Mouse (Mus musculus): Measurements from ENCODE around the gene Itga1. TPM values are rescaled to one million over a fixed set of nuclear protein-coding genes. Genes with fewer than 3 reads are reported as not detected.

Gene Itga1
- total RNA-seq, 2 experiments from 2014 or later: 8.8 to 9.3 TPM

- DNase-seq: no peak
- intact Hi-C loops (cut with DNase I): no loop called here
These were observed 1.2 kb downstream of the Itga1 start for GRCm38 (mm10) chr13:115100381-115101177.

DNA sequence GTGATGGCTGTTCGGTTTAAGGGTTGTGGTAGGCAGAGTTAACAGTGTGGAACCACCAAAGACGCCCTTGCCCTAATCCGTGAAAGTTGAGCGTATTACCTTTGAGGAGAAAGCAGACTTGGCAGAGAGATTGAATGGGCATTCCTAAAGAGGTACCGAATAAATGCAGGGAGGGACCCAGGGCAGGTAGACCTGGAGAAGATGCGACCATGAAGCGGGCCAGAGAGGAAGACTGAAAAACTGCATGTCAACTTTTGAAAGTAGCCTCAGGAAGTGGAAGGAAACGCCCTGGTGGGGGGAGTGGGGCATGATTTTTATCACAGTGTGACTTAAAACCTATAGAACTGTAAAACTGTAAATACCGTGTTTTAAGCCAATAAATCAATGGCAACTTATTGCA, 2.4 kb downstream of the Itga1 start:
- intact Hi-C loops (cut with DNase I): loop anchor here (5.0 to 10.0 kb wide), 2 partner anchors 118 to 265 kb away; no protein-coding TSS in a partner anchor
- no peak for DNase-seq

GRCm38 (mm10) chr13:115098227-115098626, 3.5 kb downstream of the Itga1 start:
- intact Hi-C loops (cut with DNase I): loop anchor here (5.0 to 10.0 kb wide), 2 partner anchors 119 to 263 kb away; no protein-coding TSS in a partner anchor
- no peak for DNase-seq

DNA sequence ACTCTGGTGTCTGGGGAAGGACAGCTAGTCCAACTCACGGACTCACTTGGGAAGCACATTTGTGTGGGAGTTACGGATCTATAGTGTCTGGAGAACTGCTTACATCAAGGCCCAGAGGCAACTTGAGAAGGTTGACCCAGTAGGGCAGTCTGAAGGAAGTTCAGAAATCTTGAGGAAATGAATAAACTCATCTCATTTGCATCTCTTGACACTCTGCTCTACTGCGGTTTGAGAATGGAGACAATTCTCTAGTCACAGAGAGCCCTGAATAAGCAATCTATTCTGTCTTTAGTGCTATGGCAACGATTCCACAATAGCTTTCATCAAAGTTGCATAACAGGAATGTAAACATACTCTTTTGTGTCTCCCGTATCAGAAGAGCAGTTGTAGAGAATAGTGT, 4.8 kb downstream of the Itga1 start:
- intact Hi-C loops (cut with DNase I): loop anchor here (5.0 to 10.0 kb wide), 2 partner anchors 120 to 262 kb away; no protein-coding TSS in a partner anchor
- no peak for DNase-seq

DNA sequence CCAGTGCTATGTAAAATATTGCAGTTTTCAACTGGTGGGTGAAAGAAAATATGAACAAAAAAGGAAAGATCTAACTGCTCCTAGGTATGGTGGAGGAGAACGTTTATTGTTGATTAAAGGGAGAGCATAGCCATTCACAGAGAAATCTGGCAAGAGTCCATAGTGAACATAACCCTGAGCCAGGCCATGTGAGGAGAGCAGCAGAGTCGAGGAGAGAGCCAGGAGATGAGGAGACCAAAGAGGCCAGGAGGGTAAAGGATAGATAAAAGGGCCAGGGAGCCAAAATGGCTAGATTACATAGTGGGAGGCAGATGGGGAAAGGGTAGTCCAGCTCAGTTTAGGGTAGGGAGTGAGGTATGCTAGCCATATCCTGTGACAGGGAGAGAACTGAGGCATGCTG, 5.5 kb downstream of the Itga1 start:
- DNase-seq: no peak
- intact Hi-C loops (cut with DNase I): loop anchor here (5.0 to 10.0 kb wide), 2 partner anchors 121 to 261 kb away; no protein-coding TSS in a partner anchor

DNA sequence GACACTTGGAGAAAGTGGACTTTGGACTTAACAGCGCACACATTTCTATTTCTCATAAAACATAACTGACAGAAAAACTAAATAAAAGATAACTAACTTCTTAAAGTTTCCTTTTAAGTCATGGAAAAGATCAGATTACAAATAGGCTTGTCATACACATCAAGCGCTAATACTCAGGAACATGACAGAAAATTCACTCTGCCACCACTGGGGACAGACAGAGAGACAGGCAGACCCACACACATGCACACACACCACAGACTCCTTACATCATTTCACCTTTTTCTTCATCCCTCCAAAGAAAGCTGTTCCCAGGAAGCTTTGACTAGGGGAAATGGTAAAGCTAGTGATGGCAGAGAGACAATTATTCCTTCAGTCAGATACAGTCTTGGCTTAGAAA, 6.4 kb downstream of the Itga1 start:
- no peak for DNase-seq
- intact Hi-C loops (cut with DNase I): loop anchor here (5.0 to 10.0 kb wide), 2 partner anchors 122 to 261 kb away; no protein-coding TSS in a partner anchor

- intact Hi-C loops (cut with DNase I): loop anchor here (10.0 kb wide), 1 partner anchor 257 kb away; no protein-coding TSS in a partner anchor
- no peak for DNase-seq
These were observed 10.3 kb downstream of the Itga1 start for GRCm38 (mm10) chr13:115091511-115091910.

DNA sequence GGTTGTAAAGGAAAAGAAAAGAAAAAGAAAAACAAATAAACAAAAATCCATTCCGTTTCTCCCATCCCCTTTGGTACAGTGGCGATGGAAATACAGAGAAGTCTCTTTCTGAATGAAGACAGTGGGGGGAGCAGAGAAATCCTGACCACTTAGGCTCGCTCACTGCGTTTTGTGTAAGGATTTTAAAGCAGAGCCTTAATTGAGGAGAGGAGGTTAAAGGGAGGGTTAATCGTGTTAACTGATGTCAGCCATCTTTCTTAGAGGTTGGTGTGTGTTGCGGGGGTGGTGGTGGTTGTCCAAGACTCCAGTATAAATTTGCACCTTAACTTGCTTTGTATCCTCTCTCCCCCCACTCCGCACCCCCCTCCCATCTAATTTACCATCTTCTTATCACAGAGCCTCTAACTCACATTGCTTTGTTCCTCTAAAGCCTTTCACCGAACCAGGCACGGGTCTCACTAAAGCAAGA, 10.8 kb downstream of the Itga1 start:
- DNase-seq: no peak
- intact Hi-C loops (cut with DNase I): loop anchor here (10.0 kb wide), 1 partner anchor 256 kb away; no protein-coding TSS in a partner anchor

DNA sequence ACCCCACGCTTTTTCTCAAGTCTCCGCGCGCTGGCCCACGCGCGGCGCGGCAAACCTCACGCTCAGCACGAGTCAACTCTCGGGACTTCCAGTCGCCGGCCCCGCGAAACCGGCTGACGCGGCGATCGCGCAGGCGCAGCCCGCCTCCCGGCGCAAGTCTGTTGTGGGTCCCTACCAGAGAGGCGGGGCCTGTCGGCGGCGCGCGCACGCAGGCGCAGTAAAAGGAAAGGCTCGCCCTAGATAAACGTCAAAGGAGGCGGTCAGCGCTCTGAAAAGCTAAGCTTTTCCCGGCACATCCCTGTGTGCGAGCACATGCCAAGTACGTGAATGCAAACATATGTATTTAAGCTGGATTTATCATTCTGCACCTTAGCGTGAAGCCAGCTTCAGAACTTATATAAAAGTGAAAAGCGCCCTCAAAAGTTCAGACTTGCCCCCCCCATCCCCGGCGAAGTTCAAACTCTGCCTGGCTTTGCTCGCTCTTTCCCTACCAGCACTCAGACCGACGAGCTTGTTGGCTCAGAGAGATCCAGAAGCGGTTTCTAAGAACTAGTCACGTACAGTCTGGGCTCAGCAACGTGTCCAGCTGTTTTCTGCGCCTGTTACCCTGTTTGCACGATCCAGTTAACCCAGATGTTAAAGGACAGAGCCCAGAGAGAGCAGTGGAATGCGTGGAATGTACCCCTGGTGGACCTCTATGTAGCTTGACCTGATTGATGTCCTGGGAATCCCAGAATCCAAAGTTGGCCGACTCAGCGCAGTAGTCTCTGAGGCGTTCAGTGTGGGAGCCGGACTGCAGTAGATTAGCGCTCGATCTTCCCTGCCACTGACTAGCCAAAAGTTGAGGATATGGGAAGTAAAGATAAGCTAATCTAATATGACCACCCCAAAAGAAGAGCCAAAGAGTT, 11.4 kb downstream of the Itga1 start, which contains the start of gene Pelo:
Gene Pelo (minus strand): TSS at position 118 of the 908 bp plus-strand sequence.
- DNase-seq: peak; percentile 92 to 95
- intact Hi-C loops (cut with DNase I): loop anchor here (10.0 kb wide), 1 partner anchor 256 kb away; no protein-coding TSS in a partner anchor

GRCm38 (mm10) chr13:115089395-115090025, 12.3 kb downstream of the Itga1 start:
- DNase-seq: peak; percentile 17 to 30
- intact Hi-C loops (cut with DNase I): loop anchor here (10.0 kb wide), 1 partner anchor 255 kb away; no protein-coding TSS in a partner anchor

DNA sequence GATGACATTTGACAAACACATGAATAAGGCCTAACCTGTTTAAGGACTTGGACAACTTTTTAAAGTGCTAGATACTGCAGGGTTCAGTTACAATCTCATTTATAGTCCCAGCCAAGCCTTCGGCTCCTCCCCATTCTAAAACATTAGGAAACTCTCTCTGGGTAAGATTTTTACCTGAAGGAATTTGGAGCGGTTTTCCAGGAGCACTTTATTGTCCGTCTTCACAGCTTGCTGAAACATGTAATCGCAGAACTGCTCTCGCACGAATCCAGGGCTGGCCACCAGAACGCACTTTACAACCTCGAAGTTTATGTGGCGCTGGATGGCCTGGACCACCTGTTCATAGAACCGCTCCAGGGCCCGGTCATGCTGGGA, 12.8 kb downstream of the Itga1 start:
- intact Hi-C loops (cut with DNase I): no loop called here

DNA sequence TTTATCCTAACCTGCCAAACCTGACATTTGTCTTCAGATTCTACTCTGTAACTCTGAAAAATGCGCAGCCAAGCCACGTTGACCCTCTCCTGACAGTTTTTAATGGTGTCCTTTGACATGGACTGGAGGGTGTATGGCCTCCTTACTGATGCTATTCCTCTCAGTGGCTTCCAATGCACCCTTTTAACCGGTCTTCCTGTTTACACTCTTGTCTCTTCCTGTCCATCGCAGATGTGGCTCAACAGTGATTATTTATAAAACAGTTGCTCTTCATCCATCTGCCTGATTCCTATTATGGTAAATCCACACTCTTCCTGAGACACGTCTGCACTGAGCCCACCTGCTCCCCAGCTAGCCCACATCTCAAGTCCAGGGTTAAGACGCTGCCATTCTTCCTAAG, 15.8 kb downstream of the Itga1 start:
- no peak for DNase-seq
- intact Hi-C loops (cut with DNase I): no loop called here

More for the DNA sequence above, 12.8 kb downstream of the Itga1 start:
- DNase-seq: no peak

- no peak for DNase-seq
- intact Hi-C loops (cut with DNase I): no loop called here
These were observed 19.4 kb downstream of the Itga1 start for GRCm38 (mm10) chr13:115082339-115082738.

DNA sequence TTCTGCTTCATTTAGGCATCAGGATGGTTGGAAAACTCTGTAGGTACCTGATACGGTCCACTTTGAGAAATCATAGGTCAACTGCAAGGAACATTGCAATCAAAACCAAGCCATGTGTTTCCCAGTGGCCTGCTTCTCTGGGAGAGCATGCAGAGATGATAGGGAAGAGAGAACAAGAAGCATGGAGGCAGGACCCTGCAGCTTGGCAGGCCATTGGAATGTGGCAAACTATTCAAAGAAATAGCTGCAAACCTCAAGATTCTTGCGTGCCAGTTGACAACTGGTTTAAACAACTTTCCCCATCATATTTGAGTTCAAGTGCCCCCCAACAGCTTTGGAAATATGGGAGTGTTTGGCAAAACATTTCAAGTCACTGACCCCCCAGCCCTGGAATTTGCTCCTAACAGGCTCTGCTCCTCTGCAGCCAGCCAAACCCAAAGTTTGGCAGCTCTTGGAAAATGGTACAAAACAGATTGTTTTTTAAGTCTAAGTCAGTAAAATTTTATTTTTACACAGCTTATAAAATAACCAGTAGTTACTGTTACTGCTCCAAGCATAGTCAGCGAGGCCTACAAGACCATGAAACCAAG, 21.7 kb downstream of the Itga1 start:
- DNase-seq: no peak
- intact Hi-C loops (cut with DNase I): no loop called here

DNA sequence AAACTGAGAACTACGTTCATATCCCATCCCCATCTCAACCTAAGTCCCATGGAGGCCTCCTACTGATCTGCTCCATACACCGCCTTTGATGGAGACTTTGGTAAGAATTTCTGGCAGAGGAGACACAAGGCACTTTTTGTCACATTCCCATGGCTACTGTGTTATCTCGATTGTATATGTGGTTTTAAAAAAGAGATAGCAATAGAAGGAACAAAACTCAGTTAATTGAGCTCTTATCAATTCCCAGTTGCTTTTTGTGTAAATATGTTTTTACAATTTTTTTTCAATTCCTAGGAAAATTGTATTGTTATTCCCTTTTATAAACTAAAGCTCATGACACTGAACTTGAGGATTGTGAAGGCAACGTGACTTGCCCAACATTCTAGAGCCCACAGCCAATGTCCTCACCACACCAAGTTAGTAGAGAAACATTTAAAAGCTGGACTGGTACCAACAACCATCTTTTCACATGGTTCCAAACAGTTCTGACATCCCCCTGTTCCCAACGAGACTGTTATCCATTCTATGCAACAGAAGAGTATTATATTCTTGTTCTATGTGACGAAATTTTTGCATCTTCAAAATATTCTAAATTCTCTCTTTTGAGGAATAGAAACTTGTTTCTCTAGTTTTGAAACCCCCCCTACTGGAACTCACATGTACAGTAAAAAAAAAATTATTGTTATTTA, 22.6 kb downstream of the Itga1 start:
- DNase-seq: no peak
- intact Hi-C loops (cut with DNase I): no loop called here

DNA sequence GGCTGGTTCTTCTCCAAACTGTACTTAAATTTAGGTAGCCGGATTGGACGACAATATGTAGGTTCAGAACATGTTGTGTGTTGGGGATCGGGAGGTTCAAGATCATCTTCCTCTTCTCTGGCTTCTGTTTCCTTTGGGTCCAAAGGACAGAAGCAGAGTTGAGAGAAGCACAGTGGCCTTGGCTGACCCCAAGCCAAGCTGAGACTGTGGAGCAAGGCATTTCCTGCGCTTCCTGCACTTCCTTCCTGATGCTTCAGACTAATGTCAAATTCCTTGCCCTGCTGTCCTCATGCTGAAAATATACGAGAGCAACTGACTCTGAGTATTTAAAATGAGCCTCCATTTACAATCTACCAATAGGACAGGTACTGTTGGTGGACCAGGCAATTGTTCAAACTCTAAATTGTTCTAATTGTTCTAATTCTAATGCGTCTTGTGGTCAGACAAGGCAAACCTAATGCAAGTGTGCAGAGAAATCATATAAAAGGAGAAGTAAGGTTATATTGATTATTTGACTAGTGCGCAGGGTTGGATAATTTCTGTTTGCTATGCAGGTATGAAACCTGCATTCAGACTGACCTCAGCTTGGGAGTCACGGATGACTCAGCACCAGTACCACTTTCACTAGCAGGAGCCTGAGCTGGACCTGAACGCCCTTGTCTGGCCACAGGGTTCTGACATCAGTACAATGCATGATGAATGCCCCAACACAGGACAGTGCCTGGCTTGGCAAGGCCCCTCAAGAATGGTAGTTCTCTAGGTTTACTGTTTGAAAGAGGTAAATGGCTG, 24.2 kb downstream of the Itga1 start:
- intact Hi-C loops (cut with DNase I): no loop called here
- no peak for DNase-seq

DNA sequence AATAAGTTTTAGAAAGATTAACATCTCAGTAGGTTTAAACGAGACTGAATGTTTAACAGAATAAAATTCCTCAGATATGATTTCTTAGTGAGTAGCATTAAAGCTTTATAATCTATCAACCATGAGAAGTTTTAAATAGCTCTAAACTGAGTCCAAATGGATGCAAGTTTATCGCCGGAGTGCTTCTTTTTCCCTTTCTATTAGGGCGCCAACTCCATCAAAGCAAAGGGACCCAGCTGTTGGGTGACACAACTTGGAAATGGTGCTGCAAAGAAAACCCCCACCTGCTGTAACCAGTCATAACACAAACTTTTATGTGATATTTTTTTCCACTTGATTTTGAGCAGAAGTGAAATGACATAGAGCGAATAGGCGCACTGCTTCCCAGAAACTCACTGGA, 29.4 kb downstream of the Itga1 start:
- intact Hi-C loops (cut with DNase I): no loop called here
- DNase-seq: no peak

DNA sequence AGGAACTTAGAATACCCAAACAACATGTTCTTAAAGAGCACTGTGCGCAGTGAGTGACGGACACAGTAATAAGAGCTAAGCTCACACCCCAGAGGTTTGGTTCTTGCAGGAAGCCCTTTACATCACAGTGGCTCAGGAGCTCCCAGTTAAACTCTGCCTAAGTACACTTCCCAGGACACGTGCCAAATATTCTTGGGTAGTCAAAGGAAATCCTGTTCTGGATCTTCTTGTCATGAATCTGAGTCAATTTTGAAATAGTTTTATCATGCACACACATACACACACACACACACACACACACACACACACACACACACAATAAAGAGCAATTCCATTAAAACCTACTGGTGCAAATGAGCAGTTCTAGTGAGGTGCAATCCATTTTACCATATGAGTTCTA, 30.3 kb downstream of the Itga1 start:
- intact Hi-C loops (cut with DNase I): no loop called here
- DNase-seq: no peak

All from gastrocnemius, postnatal 36 days (tissue).